In the genomic region with DNA sequence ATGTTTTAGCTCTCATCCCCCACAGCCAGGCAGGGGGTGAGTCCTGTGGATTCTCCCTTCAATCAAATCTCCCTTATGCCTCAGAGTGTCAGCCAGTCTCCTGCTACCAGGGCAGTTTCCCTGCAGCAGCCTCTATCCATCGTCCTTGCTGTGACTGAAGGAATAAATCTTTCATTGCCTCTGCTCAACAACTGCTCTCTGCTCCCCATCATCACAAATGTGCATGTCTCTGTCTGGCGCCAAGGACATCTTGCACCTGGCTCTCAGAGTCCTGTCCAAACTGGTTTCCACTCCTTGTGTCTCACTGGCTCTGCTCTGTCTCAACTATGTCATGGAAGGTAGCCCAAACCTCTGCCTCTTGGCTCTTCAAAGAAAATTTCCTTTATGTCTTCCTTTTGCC, we compare ENCODE assay signal across 24 mouse cellular contexts. TPM values are rescaled to one million over a fixed set of nuclear protein-coding genes. Genes with fewer than 3 reads are reported as not detected.
A peak's percentile ranks its signal among the peaks of the same experiment; 100 is the strongest.
DNase-seq lines count a peak whose midpoint lies in the region; ATAC-seq and TF ChIP-seq lines count a peak whose summit lies in the region.
"Had no signal": no experiment of that assay in that cellular context is flagged by ENCODE, and none has a peak within 500 bp of the region (broad histone marks: within the 10 kb centered on the region; RNA-seq: fewer than 3 reads in every experiment).

No protein-coding gene starts in this region.

- DNase-seq in embryo, embryonic 10 days (ENCODE audit: low spot score) = peak; percentile 35
- DNase-seq in embryo, embryonic 9.5 days (ENCODE audit: extremely low spot score) = no peak
- DNase-seq in kidney, postnatal 4 days = peak; percentile 6 to 12
- no peak for DNase-seq in kidney, postnatal 36 days
- peak; percentile 27 for DNase-seq in embryo, embryonic 10.5 days (ENCODE audit: low spot score)
- DNase-seq in lung, postnatal 14 days = peak; percentile 9
- no peak for DNase-seq in forebrain, postnatal 0 days
- no peak for DNase-seq in gastrocnemius, adult 8-10 months (ENCODE audit: low spot score in 2 of 2)
- DNase-seq: adrenal gland, adult 2 months; cerebellum, adult 11 months; cerebellum, postnatal 14 days; gastrocnemius, adult 2 months; heart, adult 18-20 months; thymus, adult 18-20 months had no signal

- H3K9me3 ChIP-seq in forebrain, postnatal 0 days (ENCODE audit: low read length) = no peaks in the 10 kb centered on the region
- H3K9me3 ChIP-seq: forebrain, embryonic 15.5 days; G1E; hindbrain, embryonic 10.5 days had no signal

- H3K27me3 ChIP-seq in forebrain, postnatal 0 days (ENCODE audit: insufficient read depth, low read length) = no peaks in the 10 kb centered on the region
- H3K27me3 ChIP-seq: forebrain, embryonic 15.5 days had no signal

- no peak overlapping the region for H3K9ac ChIP-seq in forebrain, postnatal 0 days
- H3K9ac ChIP-seq: forebrain, embryonic 15.5 days had no signal

- WGBS in forebrain, postnatal 0 days = 51% methylated on average over 2 of the region's 2 CpGs

- no peaks in the 10 kb centered on the region for H3K4me1 ChIP-seq in forebrain, postnatal 0 days (ENCODE audit: insufficient read depth)
- H3K4me1 ChIP-seq: forebrain, embryonic 15.5 days; hindbrain, embryonic 10.5 days had no signal

- no peak overlapping the region for H3K27ac ChIP-seq in forebrain, postnatal 0 days (ENCODE audit: low read depth, low read length)
- H3K27ac ChIP-seq: forebrain, embryonic 15.5 days; gastrocnemius, adult 2 months; hindbrain, embryonic 10.5 days had no signal

- no peak for TF ChIP-seq CTCF in forebrain, postnatal 0 days (IDR thresholded peaks at IDR 0.05; ENCODE audit: low read depth)

- no peak overlapping the region for H3K4me3 ChIP-seq in forebrain, postnatal 0 days (ENCODE audit: low read depth, low read length)
- H3K4me3 ChIP-seq: erythroblast, embryonic 14.5 days; forebrain, embryonic 15.5 days; gastrocnemius, adult 2 months; hindbrain, embryonic 10.5 days had no signal

- no peaks in the 10 kb centered on the region for H3K36me3 ChIP-seq in forebrain, postnatal 0 days (ENCODE audit: insufficient read depth)
- H3K36me3 ChIP-seq: forebrain, embryonic 15.5 days; G1E; hindbrain, embryonic 10.5 days had no signal

- ATAC-seq in forebrain, postnatal 0 days = no peak
- ATAC-seq: CD4-positive, CD25-positive, alpha-beta regulatory T cell, adult 4 months; forebrain, embryonic 15.5 days; intestine, embryonic 16.5 days had no signal

- H3K4me2 ChIP-seq in forebrain, postnatal 0 days (ENCODE audit: low read depth) = no peak overlapping the region
- H3K4me2 ChIP-seq: forebrain, embryonic 15.5 days had no signal

RNA-seq across cellular contexts. Expression of a gene that starts 43.1 kb away (rescaled TPM):
- total RNA-seq in forebrain, postnatal 0 days (2014; rRNA removed) = 38.6 and 47.7 TPM in 2 replicates
- 59.2 and 83.1 TPM in 2 replicates for polyA plus RNA-seq in forebrain, postnatal 0 days (2015; fragmentation: Nextera tagmentation; extraction: Ambion mirVana)
- total RNA-seq in gastrocnemius, adult 8-10 months (2022) = 10 to 100 TPM; 14.0 to 21.1 (median 17.6) TPM

RNA-seq across cellular contexts. Expression of a gene that starts 58.5 kb away (rescaled TPM):
- not detected in 2 replicates for total RNA-seq in forebrain, postnatal 0 days (2014; rRNA removed)
- polyA plus RNA-seq in forebrain, postnatal 0 days (2015; fragmentation: Nextera tagmentation; extraction: Ambion mirVana) = 0.15 TPM in 1 of 2 replicates, not detected in the other
- total RNA-seq in gastrocnemius, adult 8-10 months (2022) = not detected
- total RNA-seq: adrenal gland, adult 2 months; G1E; gastrocnemius, adult 2 months; heart, adult 18-20 months; megakaryocyte-erythroid progenitor cell, adult 5-6 weeks; monocyte, adult 5-6 weeks had no signal
- polyA plus RNA-seq: adrenal gland, adult 2 months; CD4-positive, CD25-positive, alpha-beta regulatory T cell, adult 4 months; erythroblast, embryonic 14.5 days; G1E; liver, embryonic 16.5 days; small intestine, adult 2 months had no signal

Comparison
In these comparisons a context has a peak if more than half of its experiments do, and no peak if none do; other contexts are left out.
1. DNase-seq: peak in embryo, embryonic 10 days (single experiment), kidney, postnatal 4 days (2 of 2), embryo, embryonic 10.5 days (single experiment) and lung, postnatal 14 days (single experiment); none in embryo, embryonic 9.5 days (single experiment), kidney, postnatal 36 days (0 of 2), forebrain, postnatal 0 days (single experiment) and gastrocnemius, adult 8-10 months (0 of 2).